10 mouse cellular contexts compared by ENCODE assay signal in the genomic region with DNA sequence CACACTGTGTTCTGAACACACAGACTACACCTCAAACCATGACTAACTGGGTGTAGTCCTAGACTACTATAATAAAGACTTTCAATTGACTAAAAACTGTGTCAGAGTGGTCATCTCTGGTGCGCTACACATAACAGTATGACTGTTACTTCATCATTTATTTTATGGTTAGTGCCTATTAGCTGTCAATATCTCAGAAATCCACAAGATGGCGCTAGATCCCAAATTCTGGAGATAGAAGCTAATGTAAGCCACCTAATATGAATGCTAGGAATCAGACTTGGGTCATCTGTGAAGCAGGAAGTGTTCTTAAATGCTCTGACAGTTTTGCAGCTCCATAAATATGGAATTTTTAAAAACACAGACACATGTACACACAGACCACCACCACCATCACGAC.
DNase-seq lines count a peak whose midpoint lies in the region; ATAC-seq and TF ChIP-seq lines count a peak whose summit lies in the region.
"Had no signal": no experiment of that assay in that cellular context is flagged by ENCODE, and none has a peak within 500 bp of the region (broad histone marks: within the 10 kb centered on the region; RNA-seq: fewer than 3 reads in every experiment).

No protein-coding gene starts in this region.

- H3K9me3 ChIP-seq in hindbrain, embryonic 13.5 days: no peaks in the 10 kb centered on the region
- H3K9me3 ChIP-seq: heart, embryonic 15.5 days; stomach, embryonic 15.5 days had no signal

- H3K79me2 ChIP-seq in myocyte (ENCODE audit: control insufficient read depth, insufficient read depth): no peaks in the 10 kb centered on the region

- no peak overlapping the region for H3ac ChIP-seq in myocyte (ENCODE audit: control insufficient read depth, insufficient read length)

- 7% methylated on average over 3 of the region's 3 CpGs for WGBS in hindbrain, embryonic 13.5 days

- no peaks in the 10 kb centered on the region for H3K4me1 ChIP-seq in hindbrain, embryonic 13.5 days (replicated peaks)
- H3K4me1 ChIP-seq: heart, embryonic 15.5 days; stomach, embryonic 15.5 days had no signal

- H3K27ac ChIP-seq in hindbrain, embryonic 13.5 days: no peak overlapping the region
- H3K27ac ChIP-seq: heart, embryonic 15.5 days; stomach, embryonic 15.5 days had no signal

- H3K4me2 ChIP-seq in hindbrain, embryonic 13.5 days: no peak overlapping the region
- peak overlapping the region; percentile 40 for H3K4me2 ChIP-seq in myocyte (ENCODE audit: low read depth)
- H3K4me2 ChIP-seq: heart, embryonic 15.5 days; stomach, embryonic 15.5 days had no signal

- H3K27me3 ChIP-seq in hindbrain, embryonic 13.5 days: no peaks in the 10 kb centered on the region
- H3K27me3 ChIP-seq in myocyte (ENCODE audit: control insufficient read depth, insufficient read depth, insufficient read length): no peaks in the 10 kb centered on the region
- H3K27me3 ChIP-seq: heart, embryonic 15.5 days; stomach, embryonic 15.5 days had no signal

- DNase-seq in ovary, postnatal 14 days (ENCODE audit: low spot score): peak; percentile 43
- DNase-seq in ovary, postnatal 36 days (ENCODE audit: low spot score): no peak
- peak; percentile 91 for DNase-seq in NIH3T3 (ENCODE audit: low read depth)
- peak; percentile 21 to 45 for DNase-seq in left cerebral cortex, postnatal 25 days (ENCODE audit: low spot score in 2 of 2)
- DNase-seq in gastrocnemius, postnatal 14 days: no peak

- no peaks in the 10 kb centered on the region for H3K36me3 ChIP-seq in hindbrain, embryonic 13.5 days
- H3K36me3 ChIP-seq in myocyte (ENCODE audit: control insufficient read depth, insufficient read depth): no peaks in the 10 kb centered on the region
- H3K36me3 ChIP-seq: heart, embryonic 15.5 days; stomach, embryonic 15.5 days had no signal

- H3K9ac ChIP-seq in hindbrain, embryonic 13.5 days: no peak overlapping the region
- H3K9ac ChIP-seq: heart, embryonic 15.5 days; stomach, embryonic 15.5 days had no signal

- ATAC-seq in common myeloid progenitor, adult 5-6 weeks (replicated peaks; ENCODE audit: low read depth, poor library complexity, severe bottlenecking): peak; percentile 97
- peak; percentile 73 for ATAC-seq in hindbrain, embryonic 13.5 days (ENCODE audit: low FRiP score)

- no peak for TF ChIP-seq POLR2A in myocyte (IDR thresholded peaks at IDR 0.05; ENCODE audit: insufficient read length, low read depth)

- H3K4me3 ChIP-seq in hindbrain, embryonic 13.5 days: no peak overlapping the region
- no peak overlapping the region for H3K4me3 ChIP-seq in myocyte
- H3K4me3 ChIP-seq: heart, embryonic 15.5 days; stomach, embryonic 15.5 days had no signal

- intact Hi-C loops in left cerebral cortex, postnatal 25 days (cut with DNase I): loop anchor here (1.0 to 5.0 kb wide), 2 partner anchors 61 to 130 kb away; a partner anchor contains a TSS
- intact Hi-C loops in gastrocnemius, postnatal 14 days (cut with DNase I; ENCODE audit: low total_unique reads): loop anchor here (2.0 kb wide), 1 partner anchor 130 kb away; no protein-coding TSS in a partner anchor

TF ChIP-seq in myocyte, 11 proteins besides CTCF, POLR2A, EP300 and RAD21:
- no peak for TF ChIP-seq REST (IDR thresholded peaks at IDR 0.05; ENCODE audit: insufficient read depth, insufficient read length)
- TF ChIP-seq TCF12 (IDR thresholded peaks at IDR 0.05; ENCODE audit: insufficient read depth, poor library complexity, severe bottlenecking): no peak
- TF ChIP-seq MYOG (IDR thresholded peaks at IDR 0.05; ENCODE audit: control insufficient read depth in 1 of 3, insufficient read depth in 1 of 3, insufficient read length in 2 of 3, low read depth in 2 of 3): no peak
- TF ChIP-seq USF1 (IDR thresholded peaks at IDR 0.05; ENCODE audit: low read depth): no peak
- no peak for TF ChIP-seq MYOD1 (IDR thresholded peaks at IDR 0.05; ENCODE audit: control insufficient read depth in 1 of 3, insufficient read length in 2 of 3, low read depth in 2 of 3)

Comparison
In these comparisons a context has a peak if more than half of its experiments do, and no peak if none do; other contexts are left out.
1. DNase-seq: peak in ovary, postnatal 14 days (single experiment), NIH3T3 (single experiment) and left cerebral cortex, postnatal 25 days (2 of 2); none in ovary, postnatal 36 days (single experiment) and gastrocnemius, postnatal 14 days (single experiment).